Mouse (Mus musculus) MEL (cell line): ENCODE data around the gene Gpx3. TPM values are rescaled to one million over a fixed set of nuclear protein-coding genes. Genes with fewer than 3 reads are reported as not detected.

Experiments
- DNase-seq: peaks from one replicate; pipeline ENCODE4 v3.0.0; 2011; ENCODE audit warnings: low read depth, low spot score
- H3K27ac ChIP-seq: 2 replicates; pipeline ENCODE4 v1.5.1; 2012; ENCODE audit warnings: low read depth, mild to moderate bottlenecking, control low read depth, low read length, moderate library complexity; ENCODE audit not compliant: control insufficient read depth
- H3K27me3 ChIP-seq, 2 experiments: fragments of 150-350 bp in 1 of 2; sonication (generic) in 1 of 2; 2 replicates each; pipeline ENCODE4 v1.6.1; 2012; ENCODE audit warnings: low read length in 2 of 2, mild to moderate bottlenecking in 2 of 2, improper control_type of control experiment in 1 of 2, moderate library complexity in 1 of 2; ENCODE audit not compliant: insufficient read depth in 2 of 2, control insufficient read depth in 1 of 2
- H3K36me3 ChIP-seq, 2 experiments: 2 replicates each; pipeline ENCODE4 v1.6.1; 2012 to 2014; ENCODE audit warnings: low read length in 2 of 2, improper control_type of control experiment in 1 of 2, inconsistent platforms in 1 of 2, mild to moderate bottlenecking in 1 of 2; ENCODE audit not compliant: insufficient read depth in 2 of 2, control insufficient read depth in 1 of 2
- H3K4me1 ChIP-seq, 2 experiments: fragments of 150-350 bp in 1 of 2; sonication (generic) in 1 of 2; 2 replicates each; pipeline ENCODE4 v1.6.1; 2012; ENCODE audit warnings: low read length in 2 of 2, improper control_type of control experiment in 1 of 2, mild to moderate bottlenecking in 1 of 2; ENCODE audit not compliant: insufficient read depth in 2 of 2, control insufficient read depth in 1 of 2
- H3K4me3 ChIP-seq, 2 experiments: fragments of 150-350 bp in 1 of 2; sonication (generic) in 1 of 2; 2 replicates each; pipeline ENCODE4 v1.5.1; 2012; ENCODE audit warnings: low read depth in 2 of 2, low read length in 2 of 2, mild to moderate bottlenecking in 2 of 2, moderate library complexity in 2 of 2, control low read depth in 1 of 2, improper control_type of control experiment in 1 of 2; ENCODE audit not compliant: control insufficient read depth in 1 of 2, insufficient read depth in 1 of 2
- H3K79me2 ChIP-seq: 2 replicates; pipeline ENCODE4 v1.6.1; 2012; ENCODE audit warnings: mild to moderate bottlenecking, low read length, moderate library complexity; ENCODE audit not compliant: control insufficient read depth, poor library complexity, insufficient read depth
- H3K9ac ChIP-seq: 2 replicates; pipeline ENCODE4 v1.6.1; 2012; ENCODE audit warnings: low read depth, mild to moderate bottlenecking, control low read depth, low read length, moderate library complexity; ENCODE audit not compliant: control insufficient read depth, poor library complexity, severe bottlenecking
- H3K9me3 ChIP-seq: fragments of 150-350 bp; sonication (generic); replicated peaks from 2 replicates; pipeline ENCODE4 v1.6.1; 2012; ENCODE audit warnings: mild to moderate bottlenecking, low read length, improper control_type of control experiment, moderate library complexity; ENCODE audit not compliant: insufficient read depth
- BHLHE40 ChIP-seq: IDR thresholded peaks from 2 replicates; pipeline ENCODE4 v1.6.1; 2012; ENCODE audit warnings: low read depth, mild to moderate bottlenecking, inconsistent platforms, low read length, improper control_type of control experiment, borderline replicate concordance
- CHD1 ChIP-seq: IDR thresholded peaks from 2 replicates; pipeline ENCODE4 v1.6.1; 2012; ENCODE audit warnings: low read depth, mild to moderate bottlenecking, inconsistent platforms, low read length, improper control_type of control experiment
- CHD2 ChIP-seq: IDR thresholded peaks from 2 replicates; pipeline ENCODE4 v1.6.1; 2011; ENCODE audit warnings: low read length, improper control_type of control experiment
- CTCF ChIP-seq, 3 experiments: IDR thresholded peaks in 2 of 3; conservative IDR thresholded peaks in 1 of 3; 2 replicates each; pipeline ENCODE4 v1.5.1; 2011 to 2012; ENCODE audit warnings: low read length in 3 of 3, low read depth in 2 of 3, mild to moderate bottlenecking in 2 of 3, improper control_type of control experiment in 1 of 3, inconsistent platforms in 1 of 3, mixed read lengths in 1 of 3, moderate library complexity in 1 of 3; ENCODE audit not compliant: control insufficient read depth in 1 of 3, insufficient read depth in 1 of 3, poor library complexity in 1 of 3, severe bottlenecking in 1 of 3
- EP300 ChIP-seq, 2 experiments: IDR thresholded peaks; 2 replicates each; pipeline ENCODE4 v1.6.1; 2011; ENCODE audit warnings: improper control_type of control experiment in 2 of 2, low read length in 2 of 2, low read depth in 1 of 2, mild to moderate bottlenecking in 1 of 2
- ETS1 ChIP-seq: IDR thresholded peaks from 2 replicates; pipeline ENCODE4 v1.6.1; 2012; ENCODE audit warnings: low read depth, mild to moderate bottlenecking, inconsistent platforms, low read length, improper control_type of control experiment, moderate library complexity
- GABPA ChIP-seq: IDR thresholded peaks from 2 replicates; pipeline ENCODE4 v1.6.1; 2012; ENCODE audit warnings: low read depth, mild to moderate bottlenecking, inconsistent platforms, low read length, improper control_type of control experiment, moderate library complexity
- HCFC1 ChIP-seq: IDR thresholded peaks from 2 replicates; pipeline ENCODE4 v1.6.1; 2012; ENCODE audit warnings: low read depth, mild to moderate bottlenecking, inconsistent platforms, low read length, improper control_type of control experiment, moderate library complexity
- JUND ChIP-seq: IDR thresholded peaks from 2 replicates; pipeline ENCODE4 v1.6.1; 2011; ENCODE audit warnings: low read depth, mild to moderate bottlenecking, improper control_type of control experiment, low read length
- KAT2A ChIP-seq: conservative IDR thresholded peaks from 2 replicates; pipeline ENCODE4 v1.6.1; 2012; ENCODE audit warnings: low read depth, low read length, improper control_type of control experiment, inconsistent platforms
- MAFK ChIP-seq: IDR thresholded peaks from 2 replicates; pipeline ENCODE4 v1.6.1; 2011; ENCODE audit warnings: low read depth, mild to moderate bottlenecking, low read length, improper control_type of control experiment, borderline replicate concordance
- MAX ChIP-seq: IDR thresholded peaks from 2 replicates; pipeline ENCODE4 v1.6.1; 2011; ENCODE audit warnings: low read length, improper control_type of control experiment
- MAZ ChIP-seq: IDR thresholded peaks from 2 replicates; pipeline ENCODE4 v1.6.1; 2012; ENCODE audit warnings: low read depth, mild to moderate bottlenecking, inconsistent platforms, low read length, improper control_type of control experiment
- MEF2A ChIP-seq: IDR thresholded peaks from 2 replicates; pipeline ENCODE4 v1.6.1; 2014; ENCODE audit warnings: low read depth, mild to moderate bottlenecking, inconsistent platforms, low read length, improper control_type of control experiment; ENCODE audit not compliant: poor library complexity, insufficient replicate concordance, severe bottlenecking; ENCODE audit errors: extremely low read depth
- MYB ChIP-seq: IDR thresholded peaks from 2 replicates; pipeline ENCODE4 v1.6.1; 2011; ENCODE audit warnings: mild to moderate bottlenecking, low read depth, low read length, improper control_type of control experiment
- MYC ChIP-seq: IDR thresholded peaks from 2 replicates; pipeline ENCODE4 v1.6.1; 2011; ENCODE audit warnings: low read depth, mild to moderate bottlenecking, low read length, improper control_type of control experiment, moderate library complexity
- NELFE ChIP-seq: IDR thresholded peaks from 2 replicates; pipeline ENCODE4 v1.6.1; 2011; ENCODE audit warnings: low read depth, low read length, improper control_type of control experiment
- NRF1 ChIP-seq: IDR thresholded peaks from 2 replicates; pipeline ENCODE4 v1.6.1; 2014; ENCODE audit warnings: low read depth, mild to moderate bottlenecking, inconsistent platforms, low read length, improper control_type of control experiment, moderate library complexity; ENCODE audit not compliant: poor library complexity, insufficient read depth, severe bottlenecking
- POLR2A ChIP-seq, 2 experiments: IDR thresholded peaks; 2 replicates each; pipeline ENCODE4 v1.6.1; 2011 to 2012; ENCODE audit warnings: low read length in 2 of 2, mild to moderate bottlenecking in 2 of 2, control low read depth in 1 of 2, improper control_type of control experiment in 1 of 2, low read depth in 1 of 2, moderate library complexity in 1 of 2; ENCODE audit not compliant: control insufficient read depth in 1 of 2, insufficient read depth in 1 of 2, poor library complexity in 1 of 2
- POLR2AphosphoS2 ChIP-seq: IDR thresholded peaks from 2 replicates; pipeline ENCODE4 v1.6.1; 2011; ENCODE audit warnings: low read length, improper control_type of control experiment
- RAD21 ChIP-seq: IDR thresholded peaks from 2 replicates; pipeline ENCODE4 v1.6.1; 2011; ENCODE audit warnings: mild to moderate bottlenecking, low read depth, low read length, improper control_type of control experiment
- RCOR1 ChIP-seq: IDR thresholded peaks from 2 replicates; pipeline ENCODE4 v1.6.1; 2012; ENCODE audit warnings: low read depth, mild to moderate bottlenecking, inconsistent platforms, low read length, improper control_type of control experiment
- SIN3A ChIP-seq: IDR thresholded peaks from 2 replicates; pipeline ENCODE4 v1.6.1; 2012; ENCODE audit warnings: low read length, improper control_type of control experiment, inconsistent platforms
- SMC3 ChIP-seq: IDR thresholded peaks from 2 replicates; pipeline ENCODE4 v1.6.1; 2011; ENCODE audit warnings: low read depth, low read length, improper control_type of control experiment
- TAL1 ChIP-seq: IDR thresholded peaks from 2 replicates; pipeline ENCODE4 v1.6.1; 2012; ENCODE audit warnings: mild to moderate bottlenecking, inconsistent platforms, low read length, moderate library complexity, mixed read lengths
- TBP ChIP-seq: IDR thresholded peaks from 2 replicates; pipeline ENCODE4 v1.8.0; 2011; ENCODE audit warnings: low read depth, low read length, improper control_type of control experiment
- TCF12 ChIP-seq: IDR thresholded peaks from 2 replicates; pipeline ENCODE4 v1.6.1; 2014; ENCODE audit warnings: low read depth, mild to moderate bottlenecking, inconsistent platforms, low read length, improper control_type of control experiment, moderate library complexity
- USF1 ChIP-seq: IDR thresholded peaks from 2 replicates; pipeline ENCODE4 v1.6.1; 2014; ENCODE audit warnings: low read depth, mild to moderate bottlenecking, inconsistent platforms, low read length, improper control_type of control experiment, moderate library complexity
- USF2 ChIP-seq, 2 experiments: IDR thresholded peaks; 2 replicates each; pipeline ENCODE4 v1.6.1; 2011 to 2012; ENCODE audit warnings: improper control_type of control experiment in 2 of 2, low read length in 2 of 2, borderline replicate concordance in 1 of 2, inconsistent platforms in 1 of 2, low read depth in 1 of 2, mild to moderate bottlenecking in 1 of 2; ENCODE audit not compliant: insufficient read depth in 1 of 2
- ZC3H11A ChIP-seq: IDR thresholded peaks from 2 replicates; pipeline ENCODE4 v1.6.1; 2012; ENCODE audit warnings: low read depth, mild to moderate bottlenecking, inconsistent platforms, low read length, improper control_type of control experiment
- ZKSCAN1 ChIP-seq: IDR thresholded peaks from 2 replicates; pipeline ENCODE4 v1.6.1; 2012; ENCODE audit warnings: low read depth, mild to moderate bottlenecking, inconsistent platforms, low read length, improper control_type of control experiment, moderate library complexity
- ZMIZ1 ChIP-seq: IDR thresholded peaks from 2 replicates; pipeline ENCODE4 v1.6.1; 2012; ENCODE audit warnings: low read depth, mild to moderate bottlenecking, inconsistent platforms, low read length, improper control_type of control experiment, moderate library complexity
- ZNF384 ChIP-seq: IDR thresholded peaks from 2 replicates; pipeline ENCODE4 v1.6.1; 2012; ENCODE audit warnings: low read depth, mild to moderate bottlenecking, inconsistent platforms, low read length, improper control_type of control experiment
- polyA plus RNA-seq, 2 experiments: library from polyadenylated mRNA; stranded (reverse) in 1 of 2; unstranded in 1 of 2; fragments of >175 nt in 1 of 2; fragments of >200 nt in 1 of 2; gene quantifications; 2 replicates each; pipeline versions ENCODE4 v1.2.1 to v1.2.4; 2012; ENCODE audit warnings: low replicate concordance in 2 of 2, low read depth in 1 of 2; ENCODE audit not compliant: insufficient read length in 2 of 2, insufficient read depth in 1 of 2, missing spikeins in 1 of 2
- total RNA-seq: library from RNA; depleted of rRNA; stranded (reverse); fragments of 300-350 nt; gene quantifications from 2 replicates; pipeline ENCODE4 v1.2.3, GENCODE M21; 2012

The Gpx3 gene
- total and polyA plus RNA-seq, 3 experiments, result 0.12 to 0.15 TPM; not detected in 1

DNA sequence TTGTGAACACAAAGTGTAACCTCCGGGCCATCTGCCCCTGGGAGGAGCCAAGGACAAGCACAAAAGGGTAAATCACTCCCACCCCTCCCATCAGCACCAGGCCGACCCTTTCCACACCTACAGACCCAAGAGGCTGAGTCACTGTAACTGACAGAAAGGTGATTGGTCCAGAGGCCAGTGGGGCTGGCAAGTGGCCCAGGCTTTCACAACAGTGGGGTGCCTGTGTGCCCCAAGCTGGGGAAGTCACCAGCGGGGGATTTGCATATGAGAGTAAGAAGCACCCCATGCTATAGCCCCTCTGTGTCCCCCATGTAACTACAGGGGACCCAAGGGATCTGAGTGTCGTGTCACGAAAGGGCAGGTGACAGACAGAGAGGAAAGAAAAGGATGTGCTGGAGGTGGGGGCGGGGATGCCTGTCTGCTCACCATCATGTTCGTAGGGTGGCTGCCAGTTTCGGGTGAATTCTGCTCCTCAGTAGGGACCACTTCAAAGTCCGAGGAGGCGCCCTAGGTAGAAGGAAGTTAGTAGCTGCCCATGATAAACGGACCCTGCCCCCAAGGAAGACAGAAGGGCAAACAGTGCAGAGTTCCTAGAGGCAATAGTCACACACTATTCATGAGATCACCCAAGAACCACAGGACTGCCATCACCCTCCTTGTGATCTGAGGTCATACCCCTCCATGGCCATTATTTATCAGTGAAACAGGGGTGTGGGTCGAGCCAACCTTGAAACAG, 34.0 kb downstream of the Gpx3 start:
- peak; percentile 93 for DNase-seq
- H3K79me2 ChIP-seq, result no peaks in the 10 kb centered on the region
- H3K27me3 ChIP-seq, result no peaks in the 10 kb centered on the region
- peaks cover 0 to 18% of the 10 kb centered on the region in 2 experiments; a peak in 3 of 4 replicates for H3K36me3 ChIP-seq
- TF ChIP-seq TBP, result 0 out of 2 replicates have a peak, but pooled peaks have one; percentile 51
- no peak for TF ChIP-seq USF2 (IDR thresholded peaks at IDR 0.05; ENCODE audit: borderline replicate concordance in 1 of 2, insufficient read depth in 1 of 2, low read depth in 1 of 2, low read length in 2 of 2)
- TF ChIP-seq MAFK, result no peak
- TF ChIP-seq BHLHE40, result no peak
- no peak for TF ChIP-seq CTCF (IDR thresholded peaks at IDR 0.05 in 2 of 3, conservative IDR thresholded peaks at IDR 0.05 in 1 of 3; ENCODE audit: control insufficient read depth in 1 of 3, insufficient read depth in 1 of 3, low read depth in 2 of 3, low read length in 3 of 3, poor library complexity in 1 of 3, severe bottlenecking in 1 of 3)
- peak; percentile 60 to 83; a peak in 3 of 4 replicates for TF ChIP-seq EP300 (IDR thresholded peaks at IDR 0.05; ENCODE audit: low read depth in 1 of 2, low read length in 2 of 2)
- peak; percentile 24 to 44; a peak in 2 of 4 replicates for TF ChIP-seq POLR2A (IDR thresholded peaks at IDR 0.05; ENCODE audit: control insufficient read depth in 1 of 2, insufficient read depth in 1 of 2, low read depth in 1 of 2, low read length in 2 of 2, poor library complexity in 1 of 2)
- 0 out of 2 replicates have a peak, but pooled peaks have one; percentile 39 for TF ChIP-seq JUND
- TF ChIP-seq MYB, result peak; percentile 83
- TF ChIP-seq ZKSCAN1, result no peak
- peak; percentile 39; the same call in 1 of the 2 replicates for TF ChIP-seq MAX
- no peak for TF ChIP-seq NRF1
- peak; percentile 21; the same call in 1 of the 2 replicates for TF ChIP-seq CHD2
- peak; percentile 59 for TF ChIP-seq NELFE
- no peak for TF ChIP-seq TAL1
- peak; percentile 77; the same call in 1 of the 2 replicates for TF ChIP-seq MAZ
- no peak for TF ChIP-seq ZMIZ1
- TF ChIP-seq ETS1, result no peak; the same call in 1 of the 2 replicates
- TF ChIP-seq SIN3A, result peak; percentile 50
- no peak for TF ChIP-seq ZC3H11A
- peak; percentile 52; the same call in 1 of the 2 replicates for TF ChIP-seq GABPA
- TF ChIP-seq KAT2A, result no peak
- peak; percentile 53; the same call in 1 of the 2 replicates for TF ChIP-seq MYC
- TF ChIP-seq SMC3, result no peak
- no peak for TF ChIP-seq RAD21
- TF ChIP-seq HCFC1, result 0 out of 2 replicates have a peak, but pooled peaks have one; percentile 30
- no peak for TF ChIP-seq POLR2AphosphoS2
- TF ChIP-seq USF1, result no peak
- TF ChIP-seq ZNF384, result no peak
- TF ChIP-seq MEF2A, result no peak
- no peak for TF ChIP-seq RCOR1
- 0 out of 2 replicates have a peak, but pooled peaks have one; percentile 31 for TF ChIP-seq TCF12
- TF ChIP-seq CHD1, result no peak
- TF ChIP-seq, all 39 proteins: peak for 14
- Histone ChIP-seq H3K9ac (peak overlapping the region; percentile 2), H3K4me3 (0 out of 4 replicates have a peak overlapping the region, but pooled peaks of 1 of the 2 experiments have one; percentile 3), H3K4me1 (peaks cover 11 to 27% of the 10 kb centered on the region in 2 experiments), H3K9me3 (no peaks in the 10 kb centered on the region), H3K27ac (peak overlapping the region; percentile 37)
